Mouse (Mus musculus) hindbrain, embryonic 11.5 days (tissue): ENCODE measurements around the gene Rnf186. TPM values are rescaled to one million over a fixed set of nuclear protein-coding genes. Genes with fewer than 3 reads are reported as not detected.

ENCODE experiments used
- ATAC-seq: fragments of 200-750 bp; cut with Nextera tagmentation; 2 replicates; pipeline ENCODE4 v1.8.0; 2017; ENCODE audit warnings: mild to moderate bottlenecking, moderate TSS enrichment, moderate library complexity; ENCODE audit not compliant: low FRiP score
- DNase-seq: peaks from one replicate; pipeline ENCODE4 v3.0.0-alpha.2; 2015; ENCODE audit warnings: low spot score
- H3K27ac ChIP-seq: fragments of 300-500 bp; sonication (generic); 2 replicates; pipeline ENCODE4 v1.5.1; 2014; ENCODE audit warnings: mild to moderate bottlenecking, low read depth, low read length
- H3K27me3 ChIP-seq: fragments of 300-500 bp; sonication (generic); 2 replicates; pipeline ENCODE4 v1.6.1; 2014; ENCODE audit warnings: mild to moderate bottlenecking, low read length, moderate library complexity, mixed read lengths; ENCODE audit not compliant: control insufficient read depth, insufficient read depth
- H3K36me3 ChIP-seq: fragments of 300-500 bp; sonication (generic); 2 replicates; pipeline ENCODE4 v1.6.1; 2014; ENCODE audit warnings: mild to moderate bottlenecking, low read length, moderate library complexity, mixed read lengths; ENCODE audit not compliant: control insufficient read depth, insufficient read depth
- H3K4me1 ChIP-seq: fragments of 300-500 bp; sonication (generic); replicated peaks from 2 replicates; pipeline ENCODE4 v1.6.1; 2014; ENCODE audit warnings: low read length, mixed read lengths; ENCODE audit not compliant: control insufficient read depth, insufficient read depth
- H3K4me2 ChIP-seq: fragments of 300-500 bp; sonication (generic); replicated peaks from 2 replicates; pipeline ENCODE4 v1.6.1; 2014; ENCODE audit warnings: mild to moderate bottlenecking, low read depth, low read length
- H3K4me3 ChIP-seq: fragments of 300-500 bp; sonication (generic); 2 replicates; pipeline ENCODE4 v1.5.1; 2014; ENCODE audit warnings: low read depth, low read length
- H3K9ac ChIP-seq: fragments of 300-500 bp; sonication (generic); 2 replicates; pipeline ENCODE4 v1.6.1; 2014; ENCODE audit warnings: low read depth, low read length
- H3K9me3 ChIP-seq: fragments of 300-500 bp; sonication (generic); 2 replicates; pipeline ENCODE4 v1.6.1; 2016; ENCODE audit warnings: low read length; ENCODE audit not compliant: control insufficient read depth
- WGBS: fragments of 180-500 bp; shearing (Covaris S2); extraction: QIAGEN DNeasy Blood & Tissue Kit; methylation state at CpG from one replicate; pipeline ENCODE4 v1.1.7; 2014; 5-methylcytosine and 5-hydroxymethylcytosine counted together
- polyA plus RNA-seq: library from polyadenylated mRNA; unstranded; fragments of >200 nt; fragmentation: Nextera tagmentation; extraction: Ambion mirVana; gene quantifications from 2 replicates; pipeline ENCODE4 v1.2.1, GENCODE M21; 2014

Gene Rnf186
- polyA plus RNA-seq, 1 experiment from 2014 or later = not detected

GRCm38 (mm10) chr4:138939481-138939880 is 27.4 kb upstream of the Rnf186 start:
- H3K4me1 ChIP-seq = 0 out of 2 replicates have a peak, but pooled peaks cover 3% of the 10 kb centered on the region
- no peak overlapping the region for H3K4me3 ChIP-seq
- H3K36me3 ChIP-seq = no peaks in the 10 kb centered on the region
- H3K27ac ChIP-seq = no peak overlapping the region
- H3K9me3 ChIP-seq = no peaks in the 10 kb centered on the region
- no peak overlapping the region for H3K9ac ChIP-seq
- no peaks in the 10 kb centered on the region for H3K27me3 ChIP-seq
- H3K4me2 ChIP-seq = no peak overlapping the region
- WGBS = 58% methylated on average over 4 of the region's 4 CpGs
- ATAC-seq = no peak
- peak; percentile 15 for DNase-seq

GRCm38 (mm10) chr4:138941401-138941800 is 25.5 kb upstream of the Rnf186 start:
- 44% methylated on average over 7 of the region's 7 CpGs for WGBS
- Histone ChIP-seq H3K27ac (no peak overlapping the region), H3K27me3 (no peaks in the 10 kb centered on the region), H3K36me3 (no peaks in the 10 kb centered on the region), H3K9ac (no peak overlapping the region), H3K4me2 (no peak overlapping the region), H3K9me3 (no peaks in the 10 kb centered on the region), H3K4me1 (0 out of 2 replicates have a peak, but pooled peaks cover 3% of the 10 kb centered on the region), H3K4me3 (no peak overlapping the region)
- DNase-seq = peak; percentile 21
- ATAC-seq = no peak

GRCm38 (mm10) chr4:138941966-138942365 is 24.9 kb upstream of the Rnf186 start:
- H3K4me1 ChIP-seq = 0 out of 2 replicates have a peak, but pooled peaks cover 3% of the 10 kb centered on the region
- no peak for DNase-seq
- H3K4me3 ChIP-seq = no peak overlapping the region
- H3K27me3 ChIP-seq = no peaks in the 10 kb centered on the region
- WGBS = 60% methylated on average over 6 of the region's 6 CpGs
- H3K4me2 ChIP-seq = no peak overlapping the region
- no peaks in the 10 kb centered on the region for H3K36me3 ChIP-seq
- ATAC-seq = no peak
- H3K9me3 ChIP-seq = no peaks in the 10 kb centered on the region
- H3K9ac ChIP-seq = no peak overlapping the region
- H3K27ac ChIP-seq = no peak overlapping the region

- peak; percentile 81 for DNase-seq
- H3K36me3 ChIP-seq = no peaks in the 10 kb centered on the region
- 31% methylated on average over 15 of the region's 15 CpGs for WGBS
- H3K4me2 ChIP-seq = no peak overlapping the region
- H3K4me3 ChIP-seq = no peak overlapping the region
- 0 out of 2 replicates have a peak, but pooled peaks cover 3% of the 10 kb centered on the region for H3K4me1 ChIP-seq
- no peak overlapping the region for H3K9ac ChIP-seq
- no peaks in the 10 kb centered on the region for H3K27me3 ChIP-seq
- ATAC-seq = no peak
- no peak overlapping the region for H3K27ac ChIP-seq
- H3K9me3 ChIP-seq = no peaks in the 10 kb centered on the region
Observed at GRCm38 (mm10) chr4:138943730-138944129, 23.2 kb upstream of the Rnf186 start.

GRCm38 (mm10) chr4:138948257-138948656 is 18.7 kb upstream of the Rnf186 start:
- ATAC-seq = no peak
- no peaks in the 10 kb centered on the region for H3K4me1 ChIP-seq
- no peak overlapping the region for H3K27ac ChIP-seq
- no peaks in the 10 kb centered on the region for H3K36me3 ChIP-seq
- H3K4me3 ChIP-seq = no peak overlapping the region
- H3K4me2 ChIP-seq = no peak overlapping the region
- no peaks in the 10 kb centered on the region for H3K9me3 ChIP-seq
- H3K27me3 ChIP-seq = no peaks in the 10 kb centered on the region
- DNase-seq = no peak
- WGBS = 81% methylated on average over 2 of the region's 2 CpGs
- H3K9ac ChIP-seq = no peak overlapping the region

GRCm38 (mm10) chr4:138958612-138959011 is 8.3 kb upstream of the Rnf186 start:
- Histone ChIP-seq H3K27ac (no peak overlapping the region), H3K36me3 (no peaks in the 10 kb centered on the region), H3K9me3 (no peaks in the 10 kb centered on the region), H3K4me1 (no peaks in the 10 kb centered on the region), H3K4me2 (no peak overlapping the region), H3K27me3 (no peaks in the 10 kb centered on the region), H3K9ac (no peak overlapping the region), H3K4me3 (no peak overlapping the region)
- ATAC-seq (no peak), DNase-seq (no peak)
- WGBS = 88% methylated on average over 9 of the region's 9 CpGs

GRCm38 (mm10) chr4:138959120-138959519 is 7.8 kb upstream of the Rnf186 start:
- Histone ChIP-seq H3K27ac (no peak overlapping the region), H3K9me3 (no peaks in the 10 kb centered on the region), H3K4me2 (no peak overlapping the region), H3K4me1 (no peaks in the 10 kb centered on the region), H3K9ac (no peak overlapping the region), H3K36me3 (no peaks in the 10 kb centered on the region), H3K4me3 (no peak overlapping the region), H3K27me3 (no peaks in the 10 kb centered on the region)
- DNase-seq = no peak
- 90% methylated on average over 15 of the region's 15 CpGs for WGBS
- no peak for ATAC-seq

- H3K36me3 ChIP-seq = no peaks in the 10 kb centered on the region
- no peak overlapping the region for H3K9ac ChIP-seq
- H3K4me3 ChIP-seq = no peak overlapping the region
- no peak overlapping the region for H3K4me2 ChIP-seq
- H3K9me3 ChIP-seq = no peaks in the 10 kb centered on the region
- H3K27me3 ChIP-seq = no peaks in the 10 kb centered on the region
- DNase-seq (no peak), ATAC-seq (no peak)
- no peak overlapping the region for H3K27ac ChIP-seq
- 63% methylated on average over 7 of the region's 7 CpGs for WGBS
- H3K4me1 ChIP-seq = no peaks in the 10 kb centered on the region
Observed at GRCm38 (mm10) chr4:138959926-138960325, 7.0 kb upstream of the Rnf186 start.

- no peaks in the 10 kb centered on the region for H3K27me3 ChIP-seq
- no peaks in the 10 kb centered on the region for H3K36me3 ChIP-seq
- H3K4me3 ChIP-seq = no peak overlapping the region
- ATAC-seq (no peak), DNase-seq (no peak)
- no peak overlapping the region for H3K27ac ChIP-seq
- no peak overlapping the region for H3K9ac ChIP-seq
- H3K4me1 ChIP-seq = no peaks in the 10 kb centered on the region
- 94% methylated on average over 5 of the region's 5 CpGs for WGBS
- H3K9me3 ChIP-seq = no peaks in the 10 kb centered on the region
- no peak overlapping the region for H3K4me2 ChIP-seq
Observed at GRCm38 (mm10) chr4:138962719-138963118, 4.2 kb upstream of the Rnf186 start.
